Mouse (Mus musculus): ENCODE data around the gene Sbf2.
"Not testable (repeated sequence)": the region's sequence is repeated elsewhere in the genome, so short reads cannot be mapped to it uniquely, and the experiment has no call there.

Gene Sbf2

DNA sequence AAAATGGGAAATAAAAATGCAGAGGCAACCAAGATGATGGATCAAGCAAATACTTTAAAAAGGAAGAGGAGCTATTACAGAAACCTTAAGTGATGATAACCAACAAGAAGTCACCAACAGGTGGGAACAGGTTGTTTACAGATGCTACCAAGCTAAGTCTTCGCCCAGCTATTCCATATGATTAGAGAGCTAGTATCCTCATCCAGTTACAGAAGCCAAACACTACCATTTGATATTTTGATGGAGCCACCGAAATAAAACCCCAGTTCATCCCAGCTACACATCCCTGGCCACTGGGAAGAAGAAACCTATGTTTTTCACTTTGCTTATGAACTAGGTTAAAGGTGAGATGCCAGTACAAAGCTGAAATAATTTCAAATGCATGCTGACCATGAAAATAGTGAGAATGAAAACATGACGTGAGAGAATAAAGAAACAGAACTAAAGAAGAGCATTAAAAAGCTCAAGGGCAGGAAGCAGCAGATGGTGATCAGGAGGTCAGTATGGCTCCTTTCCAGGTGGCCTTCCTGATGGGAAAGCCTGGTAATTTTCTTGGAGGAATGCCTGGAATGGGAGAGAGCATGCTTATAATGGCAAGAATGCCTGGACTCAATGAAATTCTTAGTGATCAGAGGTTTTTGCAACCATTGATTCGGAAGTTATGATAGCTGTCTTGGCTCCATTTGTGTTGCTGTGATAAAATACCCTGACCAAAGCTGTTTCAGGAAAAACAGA is 48.7 kb downstream of the Sbf2 start:
- no peak for DNase-seq

DNA sequence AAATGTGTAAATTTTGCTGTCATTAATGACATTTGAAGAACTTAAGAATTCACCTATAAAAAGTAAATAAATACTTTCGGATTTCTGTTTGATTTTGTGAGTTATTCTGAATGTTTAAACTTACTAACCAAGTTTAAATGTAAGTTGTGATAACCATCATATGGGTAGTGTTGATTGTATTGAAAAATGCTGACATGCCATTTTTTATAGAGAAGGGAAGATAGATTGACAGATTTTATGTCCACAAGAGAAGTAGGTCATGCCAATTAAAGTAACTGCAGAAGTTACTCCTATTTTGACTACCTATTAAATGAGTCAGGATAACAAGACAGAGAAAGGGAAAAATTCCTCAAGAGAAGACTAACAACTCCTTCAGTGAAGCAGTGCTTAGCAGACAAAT is 53.1 kb downstream of the Sbf2 start:
- no peak for DNase-seq

DNA sequence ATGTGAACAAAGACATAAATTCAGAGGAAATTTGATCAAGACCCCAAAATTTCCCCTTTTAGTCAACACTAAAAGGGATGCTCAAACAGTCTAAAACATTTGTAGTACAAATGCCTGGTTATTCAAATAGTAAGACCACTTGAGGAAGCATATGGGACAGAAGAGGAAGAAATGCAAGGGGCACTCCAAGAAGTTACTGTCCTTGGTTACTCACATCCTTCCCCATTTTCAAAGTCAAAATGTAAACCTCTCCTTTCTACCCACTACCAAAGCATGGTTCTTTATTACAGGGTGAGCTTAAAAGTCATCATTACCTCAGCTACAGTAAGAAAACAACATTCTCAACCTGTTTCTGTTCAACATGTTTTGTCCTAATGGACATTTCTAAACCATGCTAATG is 57.7 kb downstream of the Sbf2 start:
- DNase-seq: no peak

DNA sequence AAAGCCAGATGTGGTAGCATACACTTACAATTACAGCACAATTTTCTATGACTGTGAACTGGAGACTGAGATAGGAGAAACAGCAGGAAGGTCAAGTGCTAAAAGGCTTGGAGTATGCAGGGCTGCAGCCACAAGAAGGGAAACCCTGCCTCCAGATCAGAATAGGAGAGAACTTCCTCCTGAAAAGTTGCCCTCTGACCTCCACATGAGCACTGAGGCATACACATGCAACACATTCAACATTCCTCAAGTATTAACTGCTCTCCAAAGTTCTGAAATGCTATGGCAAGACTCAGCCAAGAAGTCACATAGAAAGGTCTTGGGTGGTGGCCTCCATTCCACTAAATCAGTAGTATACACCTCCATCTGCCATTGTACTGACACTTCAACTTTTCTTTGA is 58.5 kb downstream of the Sbf2 start:
- DNase-seq: no peak

DNA sequence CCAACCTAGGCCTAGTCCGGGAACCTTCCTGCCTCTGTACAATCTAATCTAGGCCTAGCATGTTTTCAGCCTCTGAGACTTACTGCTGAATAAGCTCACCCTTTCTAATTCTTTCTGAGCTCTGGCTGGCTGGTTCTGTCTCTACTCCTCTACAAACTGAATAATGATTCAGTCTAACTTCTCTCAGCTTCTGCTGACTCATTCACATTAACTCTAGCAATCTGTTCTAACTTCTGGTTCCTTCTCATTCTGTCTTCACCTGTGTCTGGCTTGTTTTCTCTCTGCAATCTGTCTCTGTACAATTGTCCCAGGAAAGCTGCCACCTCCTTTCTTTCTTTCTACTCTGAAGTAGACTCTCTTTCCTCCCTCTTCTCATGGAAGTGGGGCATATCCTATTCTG is 59.5 kb downstream of the Sbf2 start:
- no peak for DNase-seq

GRCm38 (mm10) chr7:110548268-110548667 is 66.5 kb downstream of the Sbf2 start:
- DNase-seq: no peak

- DNase-seq: no peak
Observed at GRCm38 (mm10) chr7:110543341-110543740, 71.4 kb downstream of the Sbf2 start.

DNA sequence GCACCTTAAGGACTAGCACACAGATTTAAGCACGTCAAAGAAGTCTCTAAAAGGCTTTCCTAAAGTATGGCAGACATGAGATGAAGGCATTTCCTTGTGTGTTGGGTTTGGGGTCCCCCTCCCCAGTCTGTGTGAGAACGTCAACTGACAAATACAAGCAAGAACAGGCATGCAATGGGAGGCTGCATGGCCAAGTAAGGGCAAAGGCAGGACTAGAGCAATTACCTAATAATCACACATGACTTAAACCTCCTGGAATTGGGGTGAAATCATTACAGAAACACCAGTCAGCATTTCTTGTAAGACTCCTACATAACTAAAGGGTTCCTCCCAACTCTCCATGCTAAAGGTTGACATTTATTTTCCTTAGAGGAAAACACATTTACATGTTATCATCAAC is 75.5 kb downstream of the Sbf2 start:
- DNase-seq: no peak

GRCm38 (mm10) chr7:110530295-110530694 is 84.4 kb downstream of the Sbf2 start:
- DNase-seq: not testable (repeated sequence)

GRCm38 (mm10) chr7:110525090-110525775 is 89.5 kb downstream of the Sbf2 start:
- DNase-seq: no peak

DNA sequence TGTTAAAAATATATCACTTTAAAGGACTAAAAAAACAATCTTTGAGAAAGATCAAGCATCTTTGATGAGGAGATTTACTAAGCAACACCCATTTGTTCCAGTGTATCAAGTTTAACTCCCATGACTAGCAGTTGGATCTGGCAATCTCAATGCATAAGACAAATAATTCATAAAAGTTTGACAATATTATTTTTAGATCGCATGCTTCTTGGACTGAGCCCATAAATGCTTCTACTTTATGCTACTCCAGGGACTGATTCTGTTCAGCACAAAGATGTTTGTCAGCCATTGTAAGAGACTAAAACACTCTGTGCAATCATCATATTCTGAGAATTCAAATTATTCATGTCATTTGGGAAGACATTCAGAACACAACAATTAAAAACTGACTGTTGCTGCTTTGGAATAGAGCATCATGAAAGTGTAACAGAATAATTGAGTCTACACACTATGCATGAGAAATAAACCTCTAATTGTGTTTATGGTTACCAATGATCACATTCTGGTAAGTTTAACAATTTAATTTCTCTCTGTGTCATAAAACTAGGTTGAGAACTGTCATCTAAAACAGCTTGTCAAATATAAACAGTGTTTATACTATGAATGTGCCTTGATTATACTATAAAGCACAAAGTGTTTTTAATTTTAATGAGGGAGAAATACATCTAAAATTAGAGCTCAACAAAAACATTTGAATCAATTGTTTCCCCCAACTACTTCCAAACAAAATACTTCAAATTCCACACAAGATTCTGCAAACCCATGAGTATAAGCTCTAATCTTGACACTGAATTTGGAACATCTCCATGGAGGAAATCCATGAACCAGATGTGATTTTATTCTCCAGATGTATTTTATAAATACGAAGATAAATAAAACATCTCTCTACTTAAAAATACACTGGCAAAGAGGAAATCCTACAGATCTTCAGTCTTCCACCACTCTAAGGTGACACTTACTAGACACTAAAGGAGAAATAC is 98.2 kb downstream of the Sbf2 start:
- DNase-seq: no peak

DNA sequence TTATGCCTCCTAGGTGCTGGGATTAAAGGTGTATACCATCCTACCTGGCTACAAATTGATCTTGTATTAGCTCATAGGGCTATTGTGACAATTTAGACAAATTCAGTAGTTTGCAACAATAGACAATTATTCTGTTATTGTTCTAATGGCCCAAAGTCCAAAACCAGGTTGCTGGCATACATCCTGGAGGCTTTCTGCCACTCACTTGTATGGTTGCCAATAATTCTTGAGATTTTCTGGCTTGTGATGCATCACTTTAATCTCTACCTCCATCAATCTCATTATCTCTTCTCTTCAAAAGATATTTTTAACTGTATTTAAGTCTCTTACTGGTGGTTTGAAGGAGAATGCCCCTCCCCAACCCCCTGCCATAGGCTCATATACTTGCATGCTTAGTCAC is 100.6 kb downstream of the Sbf2 start:
- no peak for DNase-seq

- no peak for DNase-seq
Observed at GRCm38 (mm10) chr7:110498653-110499052, 116.1 kb downstream of the Sbf2 start.

GRCm38 (mm10) chr7:110491038-110491437 is 123.7 kb downstream of the Sbf2 start:
- no peak for DNase-seq

DNA sequence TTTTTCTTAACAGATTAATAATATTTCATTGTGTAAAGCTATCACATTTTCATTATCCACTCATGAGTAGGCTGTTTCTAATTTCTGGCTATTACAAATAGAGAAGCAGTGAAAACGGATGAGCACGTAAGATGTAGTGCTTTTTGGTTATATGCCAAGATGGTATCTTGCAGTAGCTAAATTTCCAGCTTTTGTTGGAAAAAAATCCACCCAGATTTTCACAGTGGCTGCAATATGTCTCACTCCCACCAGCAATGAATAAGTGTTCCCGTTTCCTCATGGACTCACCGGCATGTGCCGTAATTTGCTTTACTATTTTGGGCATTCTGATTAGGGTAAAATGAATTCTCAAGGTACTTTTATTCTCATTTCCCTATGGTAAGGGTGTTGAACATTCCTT is 129.7 kb downstream of the Sbf2 start:
- DNase-seq: no peak

DNA sequence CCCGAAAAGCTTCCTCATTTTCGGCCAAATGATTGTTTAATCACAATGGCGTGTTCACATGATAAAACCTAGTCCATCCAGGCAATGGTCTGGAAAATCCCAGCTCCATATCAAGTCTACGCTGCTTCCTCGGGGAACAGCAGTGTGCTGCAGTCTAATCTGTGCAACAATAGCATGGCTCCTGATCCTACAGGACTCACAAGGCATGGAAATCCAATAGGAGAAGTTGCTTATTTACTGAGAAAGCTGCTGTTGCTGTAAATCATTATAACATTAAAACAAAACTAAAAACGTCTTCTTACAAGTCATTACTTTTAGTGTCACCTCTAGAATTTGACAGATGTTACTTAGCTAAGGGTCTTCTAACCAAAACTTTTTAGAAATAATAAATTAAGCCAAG is 143.7 kb downstream of the Sbf2 start:
- no peak for DNase-seq

GRCm38 (mm10) chr7:110463471-110463870 is 151.3 kb downstream of the Sbf2 start:
- no peak for DNase-seq

DNA sequence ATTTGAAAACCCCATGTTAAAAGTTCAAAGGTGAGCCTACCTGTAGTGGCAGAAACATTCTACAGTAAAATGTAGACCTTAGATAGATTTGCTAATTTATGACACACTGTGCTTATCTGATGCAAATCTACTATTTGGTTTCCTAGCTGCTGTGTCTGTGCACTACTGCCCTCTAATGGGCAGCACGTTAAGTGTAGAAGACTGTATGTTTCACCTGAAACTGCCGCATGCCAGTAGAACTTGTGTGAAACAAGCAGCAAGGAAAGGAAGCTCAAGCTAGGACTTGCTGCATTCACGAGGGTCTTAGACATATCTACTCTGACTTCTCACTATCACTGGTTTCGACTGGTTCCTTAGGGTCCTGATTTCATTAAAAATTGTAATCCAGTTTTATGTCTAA is 182.4 kb downstream of the Sbf2 start:
- peak; percentile 21 to 64 for DNase-seq

DNA sequence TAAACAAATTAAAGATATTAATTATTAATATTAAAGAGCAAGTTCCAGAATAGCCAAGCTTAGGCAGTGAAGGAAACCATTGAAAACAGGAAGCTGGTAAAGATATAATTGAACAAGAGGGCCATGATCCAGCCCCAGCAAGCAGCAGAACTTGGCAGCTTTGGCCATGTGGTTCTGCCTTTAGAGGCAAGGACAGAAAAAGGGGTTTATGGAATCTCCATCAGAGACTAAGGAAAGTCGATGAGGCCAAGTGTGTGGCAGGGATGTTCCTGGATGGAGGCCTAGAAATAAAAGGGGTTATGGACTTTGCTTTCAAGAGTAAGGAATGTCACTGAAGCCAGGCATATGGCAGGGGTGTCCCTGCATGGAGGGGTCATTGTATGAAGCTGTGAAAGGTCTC is 198.4 kb downstream of the Sbf2 start:
- no peak for DNase-seq

DNA sequence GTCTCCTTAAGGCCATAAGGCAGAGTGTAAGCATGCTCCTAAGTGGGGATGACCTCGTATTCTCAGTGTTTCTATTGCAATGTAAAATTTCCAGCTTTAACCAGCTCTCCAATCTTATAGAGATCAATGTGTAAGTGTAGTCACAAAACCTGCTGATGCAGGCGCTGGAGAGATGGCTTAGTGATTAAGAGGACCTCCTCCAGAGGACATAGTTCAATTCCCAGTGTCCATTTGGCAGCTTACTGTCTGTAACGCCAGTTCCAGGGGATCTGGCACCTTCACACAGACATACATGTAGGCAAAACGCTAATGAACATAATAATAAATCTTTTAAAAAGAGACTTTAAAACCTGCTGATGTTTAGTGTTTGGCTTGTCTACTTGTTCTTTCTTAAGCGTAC is 200.4 kb downstream of the Sbf2 start:
- no peak for DNase-seq

DNA sequence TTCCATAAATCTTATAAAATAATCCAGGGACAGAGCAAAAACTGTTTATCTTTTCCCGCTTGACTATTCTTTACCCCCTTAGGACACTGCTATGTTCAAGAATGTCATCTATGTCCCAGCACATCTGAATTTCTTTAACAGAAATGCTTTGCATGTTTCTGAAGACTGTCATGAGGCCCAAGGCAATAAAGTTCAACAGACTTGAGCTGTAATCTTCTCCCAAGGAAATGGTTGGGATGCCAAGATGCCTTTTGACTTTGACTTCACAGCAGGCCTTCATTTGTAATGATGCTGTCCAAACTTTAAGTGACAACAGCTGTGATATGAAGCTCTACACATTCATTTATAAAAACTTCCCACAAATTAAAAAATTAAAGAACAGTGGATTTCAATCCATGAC is 212.6 kb downstream of the Sbf2 start:
- DNase-seq: no peak

DNA sequence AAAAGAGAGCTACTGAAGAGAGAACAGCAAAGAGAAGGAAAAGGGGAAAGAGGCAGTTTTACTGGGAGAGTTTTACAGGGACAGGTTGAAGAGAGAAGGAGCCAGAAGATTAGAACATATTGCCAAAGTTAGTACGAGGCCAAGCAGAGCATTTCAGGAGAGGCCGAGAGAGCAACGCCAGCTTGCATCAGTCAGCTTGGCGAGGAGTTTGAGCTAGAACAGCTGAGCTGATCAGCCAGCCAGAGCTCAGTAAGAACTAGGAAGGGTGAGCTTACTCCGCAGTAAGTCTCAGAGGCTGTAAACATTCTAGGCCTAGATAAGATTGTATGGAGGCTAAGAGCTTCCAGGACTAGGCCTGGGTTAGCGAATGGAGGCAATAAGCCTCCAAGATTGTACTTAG is 222.1 kb downstream of the Sbf2 start:
- DNase-seq: peak in 1 of 2 experiments; percentile 51

DNA sequence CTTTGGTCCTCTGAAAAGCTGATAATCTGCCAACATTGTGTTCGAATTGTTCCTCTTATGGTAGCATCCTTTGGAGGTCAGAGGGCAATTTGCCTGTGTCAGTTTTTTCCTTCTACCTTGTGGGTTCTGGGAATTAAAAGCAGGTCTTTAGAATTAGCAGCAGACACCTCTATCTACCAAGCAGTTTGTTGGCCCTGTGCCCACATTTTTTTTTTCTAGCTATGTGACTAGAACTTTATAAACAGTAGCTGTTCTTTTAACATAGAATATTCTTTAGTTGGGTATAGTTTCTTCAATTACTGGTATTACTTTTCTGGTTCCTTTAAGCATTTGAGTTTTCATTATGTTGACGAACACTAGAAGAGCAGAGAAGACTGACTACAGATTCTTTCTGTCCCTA is 223.1 kb downstream of the Sbf2 start:
- no peak for DNase-seq

- DNase-seq: peak in 1 of 2 experiments; percentile 32
Observed at GRCm38 (mm10) chr7:110388889-110389288, 225.8 kb downstream of the Sbf2 start.
